Mouse (Mus musculus): ENCODE results near the gene Zfyve28.

Zfyve28 gene

GRCm38 (mm10) chr5:34250090-34250489, 38.2 kb downstream of the Zfyve28 start:
- no peak for DNase-seq (ENCODE audit: low spot score)

GRCm38 (mm10) chr5:34249132-34249531, 39.1 kb downstream of the Zfyve28 start:
- DNase-seq (ENCODE audit: low spot score), result no peak

- no peak for DNase-seq (ENCODE audit: low spot score)
These were observed 41.8 kb downstream of the Zfyve28 start for GRCm38 (mm10) chr5:34246443-34246842.

- no peak for DNase-seq (ENCODE audit: low spot score)
These were observed 45.2 kb downstream of the Zfyve28 start for GRCm38 (mm10) chr5:34243062-34243461.

- DNase-seq (ENCODE audit: low spot score), result peak; percentile 27
These were observed 45.9 kb downstream of the Zfyve28 start for GRCm38 (mm10) chr5:34242224-34242963.

GRCm38 (mm10) chr5:34238444-34238843, 49.8 kb downstream of the Zfyve28 start:
- DNase-seq (ENCODE audit: low spot score), result no peak

GRCm38 (mm10) chr5:34235898-34236420, 52.3 kb downstream of the Zfyve28 start:
- DNase-seq (ENCODE audit: low spot score), result no peak

GRCm38 (mm10) chr5:34235056-34235455, 53.2 kb downstream of the Zfyve28 start:
- DNase-seq (ENCODE audit: low spot score), result no peak

- DNase-seq (ENCODE audit: low spot score), result no peak
These were observed 55.1 kb downstream of the Zfyve28 start for GRCm38 (mm10) chr5:34233221-34233515.

GRCm38 (mm10) chr5:34232481-34233220, 55.6 kb downstream of the Zfyve28 start:
- no peak for DNase-seq (ENCODE audit: low spot score)

GRCm38 (mm10) chr5:34231901-34232300, 56.3 kb downstream of the Zfyve28 start:
- DNase-seq (ENCODE audit: low spot score), result no peak

- no peak for DNase-seq (ENCODE audit: low spot score)
These were observed 57.4 kb downstream of the Zfyve28 start for GRCm38 (mm10) chr5:34230599-34231485.

- no peak for DNase-seq (ENCODE audit: low spot score)
These were observed 58.7 kb downstream of the Zfyve28 start for GRCm38 (mm10) chr5:34229503-34229902.

- no peak for DNase-seq (ENCODE audit: low spot score)
These were observed 62.7 kb downstream of the Zfyve28 start for GRCm38 (mm10) chr5:34225516-34225915.

GRCm38 (mm10) chr5:34224515-34224914, 63.7 kb downstream of the Zfyve28 start:
- DNase-seq (ENCODE audit: low spot score), result no peak

GRCm38 (mm10) chr5:34220001-34220400, 68.2 kb downstream of the Zfyve28 start:
- DNase-seq (ENCODE audit: low spot score), result no peak

- DNase-seq (ENCODE audit: low spot score), result no peak
These were observed 69.6 kb downstream of the Zfyve28 start for GRCm38 (mm10) chr5:34218672-34219071.

- DNase-seq (ENCODE audit: low spot score), result no peak
These were observed 70.5 kb downstream of the Zfyve28 start for GRCm38 (mm10) chr5:34217756-34218155.

- DNase-seq (ENCODE audit: low spot score), result no peak
These were observed 72.2 kb downstream of the Zfyve28 start for GRCm38 (mm10) chr5:34216025-34216424.

- no peak for DNase-seq (ENCODE audit: low spot score)
These were observed 74.6 kb downstream of the Zfyve28 start for GRCm38 (mm10) chr5:34213659-34214058.

- peak; percentile 35 for DNase-seq (ENCODE audit: low spot score)
These were observed 78.0 kb downstream of the Zfyve28 start for GRCm38 (mm10) chr5:34210279-34210678.

- DNase-seq (ENCODE audit: low spot score), result no peak
These were observed 80.7 kb downstream of the Zfyve28 start for GRCm38 (mm10) chr5:34207503-34207902.
